Mouse (Mus musculus): ENCODE data around the gene Rabgef1.

Gene Rabgef1

GRCm38 (mm10) chr5:130190909-130191308 lies 19.3 kb downstream of the Rabgef1 start:
- no peak for TF ChIP-seq GATA4 (IDR thresholded peaks at IDR 0.05; ENCODE audit: insufficient replicate concordance, low read length)

DNA sequence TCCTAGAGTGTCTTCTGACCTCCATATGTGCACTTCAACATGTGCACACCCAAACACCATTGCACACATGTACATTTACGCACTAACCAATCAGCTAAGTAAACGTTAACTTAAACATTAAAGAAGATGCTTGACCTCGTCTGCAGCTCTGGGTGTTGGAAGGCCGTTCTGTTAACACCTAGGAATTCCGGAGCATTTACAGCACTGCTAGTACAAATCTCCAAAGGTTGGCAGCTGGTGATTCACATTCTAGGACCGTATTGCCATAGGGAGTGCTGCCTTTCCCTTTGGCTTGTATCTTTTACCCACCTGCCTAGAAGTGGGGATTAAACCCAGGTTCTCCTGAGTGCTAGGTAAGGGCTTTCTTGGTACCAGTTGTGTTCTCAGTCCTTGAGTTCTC lies 20.3 kb downstream of the Rabgef1 start:
- no peak for TF ChIP-seq GATA4 (IDR thresholded peaks at IDR 0.05; ENCODE audit: insufficient replicate concordance, low read length)

- no peak; the same call in 1 of the 2 replicates for TF ChIP-seq GATA4 (IDR thresholded peaks at IDR 0.05; ENCODE audit: insufficient replicate concordance, low read length)
Measured at GRCm38 (mm10) chr5:130192356-130192944, 20.9 kb downstream of the Rabgef1 start.

DNA sequence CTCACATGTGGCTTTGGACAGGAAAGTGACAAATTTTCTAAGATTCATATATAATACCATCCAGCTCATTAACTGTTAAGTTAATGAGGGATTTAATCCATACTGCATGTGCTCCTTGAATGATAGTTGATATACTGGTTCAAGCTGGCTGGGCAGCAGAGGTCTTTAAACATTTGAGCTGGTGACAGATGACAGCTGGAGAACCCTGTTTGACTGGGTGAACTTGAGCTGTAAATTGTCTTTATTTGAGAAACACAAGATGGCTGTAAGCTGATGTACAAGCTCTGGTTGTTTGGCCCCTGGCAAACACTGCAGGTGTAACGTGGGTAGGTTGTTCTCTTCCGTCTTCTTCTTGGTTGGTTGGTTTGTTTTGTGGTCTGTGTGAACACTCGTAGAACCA lies 22.2 kb downstream of the Rabgef1 start:
- TF ChIP-seq GATA4 (IDR thresholded peaks at IDR 0.05; ENCODE audit: insufficient replicate concordance, low read length) = no peak

- TF ChIP-seq GATA4 (IDR thresholded peaks at IDR 0.05; ENCODE audit: insufficient replicate concordance, low read length) = no peak
Measured at GRCm38 (mm10) chr5:130196307-130196706, 24.7 kb downstream of the Rabgef1 start.

DNA sequence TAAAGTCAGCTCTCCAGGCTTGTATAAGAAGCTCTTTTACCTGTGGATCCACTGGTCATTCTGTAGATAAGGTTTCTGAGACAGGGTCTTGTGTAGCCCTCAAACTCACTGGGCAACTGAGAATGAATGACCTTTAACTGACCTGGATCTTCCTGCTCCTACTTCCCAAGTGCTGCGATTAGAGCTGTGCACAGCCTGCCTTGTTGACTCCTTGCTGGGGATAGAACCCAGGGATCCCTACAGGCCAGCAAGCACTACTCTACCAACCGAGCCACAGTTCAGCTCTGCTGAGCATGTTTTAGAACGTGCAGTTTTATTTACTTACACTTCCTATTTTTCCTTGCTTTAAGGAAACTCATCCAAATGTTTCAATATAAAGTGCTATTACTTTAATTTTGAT lies 25.9 kb downstream of the Rabgef1 start:
- no peak for TF ChIP-seq GATA4 (IDR thresholded peaks at IDR 0.05; ENCODE audit: insufficient replicate concordance, low read length)

- TF ChIP-seq GATA4 (IDR thresholded peaks at IDR 0.05; ENCODE audit: insufficient replicate concordance, low read length) = no peak
Measured at GRCm38 (mm10) chr5:130197981-130198380, 26.4 kb downstream of the Rabgef1 start.

DNA sequence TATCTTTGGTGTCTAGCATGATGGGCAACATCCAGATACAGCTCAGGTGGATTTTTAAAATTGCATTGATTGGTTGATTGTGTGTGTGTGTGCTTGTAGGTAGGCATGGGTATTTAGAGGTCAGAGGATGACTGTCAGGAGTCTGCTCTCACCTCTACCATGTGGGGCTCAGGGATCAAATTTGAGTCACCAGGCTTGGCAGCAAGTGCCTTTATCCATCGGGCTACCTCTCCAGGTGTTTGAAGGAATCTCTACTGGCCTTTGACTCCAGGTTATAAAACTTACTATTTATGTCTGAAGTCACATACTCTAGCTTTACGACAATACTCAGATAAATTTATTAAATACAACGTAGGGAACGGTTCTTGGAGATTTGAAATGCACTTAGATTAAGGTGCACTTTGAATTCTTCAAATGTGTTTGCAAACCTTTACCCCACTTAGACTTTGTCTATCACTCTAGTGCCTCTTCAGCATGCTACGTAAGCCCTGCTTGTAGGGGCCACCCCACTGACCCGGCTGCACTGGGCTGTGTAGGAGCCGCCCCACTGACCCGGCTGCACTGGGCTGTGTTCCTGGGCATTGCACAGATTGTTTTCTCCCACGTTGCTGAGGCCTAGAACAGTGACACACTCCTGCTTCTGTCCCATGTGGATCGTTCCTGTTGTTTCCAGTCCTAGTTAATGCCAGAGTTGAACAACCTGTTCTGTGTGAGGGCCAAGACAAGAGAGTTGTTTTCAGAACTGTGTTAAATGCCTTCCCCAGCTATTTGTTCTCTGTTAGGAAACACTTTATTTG lies 28.8 kb downstream of the Rabgef1 start:
- no peak for TF ChIP-seq GATA4 (IDR thresholded peaks at IDR 0.05; ENCODE audit: insufficient replicate concordance, low read length)

DNA sequence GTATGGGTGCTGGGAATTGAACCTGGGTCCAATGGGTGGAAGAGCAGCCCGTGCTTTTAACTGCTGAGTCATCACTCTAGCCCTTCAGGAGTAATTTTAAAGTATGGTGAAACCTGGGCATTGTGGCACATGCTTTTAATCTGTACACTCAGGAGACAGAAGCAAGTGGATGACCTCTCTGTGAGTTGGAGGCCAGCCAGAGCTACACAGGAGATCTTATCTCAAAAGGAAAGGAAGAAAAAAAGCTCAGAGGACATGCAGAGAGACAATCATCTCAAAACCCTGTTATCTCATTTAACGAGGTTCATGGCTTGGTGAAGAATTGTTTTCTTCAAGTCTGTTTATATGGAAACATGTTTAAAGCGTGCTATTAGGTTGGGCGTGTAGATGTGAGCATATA lies 32.4 kb downstream of the Rabgef1 start:
- TF ChIP-seq GATA4 (IDR thresholded peaks at IDR 0.05; ENCODE audit: insufficient replicate concordance, low read length) = no peak

DNA sequence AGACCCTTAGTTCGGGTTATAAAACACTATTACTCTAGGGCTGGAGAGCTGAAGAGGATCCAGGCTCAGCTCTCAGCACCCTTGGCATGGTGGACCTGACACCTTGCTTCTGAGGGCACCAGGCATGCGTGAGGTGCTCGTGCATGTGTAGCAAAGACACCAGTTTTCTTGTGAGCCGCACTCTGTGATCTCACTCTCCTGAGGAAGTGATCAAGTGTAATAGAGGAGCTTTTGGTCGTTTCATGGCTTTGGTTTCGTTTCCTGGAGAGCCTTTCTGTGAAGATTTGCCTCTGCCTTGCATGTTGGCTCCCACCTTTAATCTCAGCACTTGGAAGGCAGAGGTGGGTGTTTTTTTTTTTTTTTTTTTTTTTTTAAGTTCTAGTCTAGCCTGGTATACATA lies 33.0 kb downstream of the Rabgef1 start:
- no peak for TF ChIP-seq GATA4 (IDR thresholded peaks at IDR 0.05; ENCODE audit: insufficient replicate concordance, low read length)

GRCm38 (mm10) chr5:130205441-130206023 lies 33.9 kb downstream of the Rabgef1 start:
- no peak for TF ChIP-seq GATA4 (IDR thresholded peaks at IDR 0.05; ENCODE audit: insufficient replicate concordance, low read length)

DNA sequence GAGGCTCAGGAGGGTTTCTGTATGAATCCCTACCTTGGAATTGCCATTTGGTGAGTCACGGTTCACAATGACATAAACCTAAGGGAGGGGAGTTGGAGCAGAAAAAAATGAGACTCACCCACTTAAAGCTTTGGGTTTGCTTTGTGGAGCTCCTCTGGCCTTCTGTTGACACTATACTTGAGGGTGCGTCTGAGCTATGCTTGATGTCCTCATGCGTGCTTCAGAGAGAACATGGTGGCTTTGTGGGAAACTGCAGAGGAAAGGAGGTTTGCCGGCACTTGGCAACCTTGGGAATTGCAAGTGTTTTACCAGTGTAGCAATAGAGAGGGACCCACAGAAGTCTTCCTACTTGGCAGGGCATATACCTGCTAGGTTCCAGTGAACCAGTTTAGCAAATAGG lies 35.7 kb downstream of the Rabgef1 start:
- no peak for TF ChIP-seq GATA4 (IDR thresholded peaks at IDR 0.05; ENCODE audit: insufficient replicate concordance, low read length)

GRCm38 (mm10) chr5:130212956-130213355 lies 41.4 kb downstream of the Rabgef1 start:
- TF ChIP-seq GATA4 (IDR thresholded peaks at IDR 0.05; ENCODE audit: insufficient replicate concordance, low read length) = no peak

GRCm38 (mm10) chr5:130216781-130217180 lies 45.2 kb downstream of the Rabgef1 start, which contains the start of gene Tmem248:
Gene Tmem248, plus strand, starts transcription at chr5:130217081.
- no peak for TF ChIP-seq GATA4 (IDR thresholded peaks at IDR 0.05; ENCODE audit: insufficient replicate concordance, low read length)

- TF ChIP-seq GATA4 (IDR thresholded peaks at IDR 0.05; ENCODE audit: insufficient replicate concordance, low read length) = no peak
Measured at GRCm38 (mm10) chr5:130217406-130217805, 45.8 kb downstream of the Rabgef1 start.

GRCm38 (mm10) chr5:130218336-130218735 lies 46.7 kb downstream of the Rabgef1 start:
- no peak for TF ChIP-seq GATA4 (IDR thresholded peaks at IDR 0.05; ENCODE audit: insufficient replicate concordance, low read length)
